Mouse (Mus musculus) thymus, adult 2 months (tissue): ENCODE data around the gene Gfy. TPM values are rescaled to one million over a fixed set of nuclear protein-coding genes. Genes with fewer than 3 reads are reported as not detected.
A peak's percentile ranks its signal among the peaks of the same experiment; 100 is the strongest.

Experiments used
- DNase-seq: peaks from one replicate; pipeline ENCODE4 v3.0.0; 2021
- H3K27ac ChIP-seq: fragments of 200-500 bp; 2 replicates; pipeline ENCODE4 v1.5.1; 2012; ENCODE audit warnings: low read length, control low read depth; ENCODE audit not compliant: control insufficient read depth, insufficient read depth
- H3K27me3 ChIP-seq: fragments of 200-500 bp; 2 replicates; pipeline ENCODE4 v1.6.1; 2012; ENCODE audit warnings: mild to moderate bottlenecking, low read length, moderate library complexity, mixed read lengths; ENCODE audit not compliant: control insufficient read depth, insufficient read depth
- H3K36me3 ChIP-seq: fragments of 200-500 bp; 2 replicates; pipeline ENCODE4 v1.6.1; 2012; ENCODE audit warnings: mild to moderate bottlenecking, low read length, moderate library complexity; ENCODE audit not compliant: control insufficient read depth, insufficient read depth
- H3K4me1 ChIP-seq: fragments of 200-500 bp; replicated peaks from 2 replicates; pipeline ENCODE4 v1.6.1; 2012; ENCODE audit warnings: low read length; ENCODE audit not compliant: control insufficient read depth, insufficient read depth
- H3K4me3 ChIP-seq: fragments of 200-500 bp; 2 replicates; pipeline ENCODE4 v1.5.1; 2012; ENCODE audit warnings: mild to moderate bottlenecking, low read length, control low read depth, moderate library complexity; ENCODE audit not compliant: control insufficient read depth, insufficient read depth
- CTCF ChIP-seq: fragments of 200-500 bp; IDR thresholded peaks from 2 replicates; pipeline ENCODE4 v1.5.1; 2012; ENCODE audit warnings: mild to moderate bottlenecking, control low read depth, low read length, moderate library complexity, borderline replicate concordance; ENCODE audit not compliant: control insufficient read depth, poor library complexity, insufficient read depth; ENCODE audit errors: extremely low read depth
- POLR2A ChIP-seq: fragments of 200-500 bp; IDR thresholded peaks from 2 replicates; pipeline ENCODE4 v1.6.1; 2012; ENCODE audit warnings: mild to moderate bottlenecking, low read length, control low read depth, moderate library complexity; ENCODE audit not compliant: control insufficient read depth, poor library complexity, insufficient read depth; ENCODE audit errors: extremely low read depth
- WGBS: fragments of 180-500 bp; shearing (Covaris S2); methylation state at CpG from one replicate; pipeline ENCODE4 v1.1.7; 2018; 5-methylcytosine and 5-hydroxymethylcytosine counted together
- polyA plus RNA-seq: library from polyadenylated mRNA; depleted of rRNA; stranded (reverse); fragments of >200 nt; gene quantifications from 2 replicates; pipeline ENCODE4 v1.2.3, GENCODE M21; 2012

Gfy gene
- polyA plus RNA-seq, 1 experiment: 0.11 TPM

DNA sequence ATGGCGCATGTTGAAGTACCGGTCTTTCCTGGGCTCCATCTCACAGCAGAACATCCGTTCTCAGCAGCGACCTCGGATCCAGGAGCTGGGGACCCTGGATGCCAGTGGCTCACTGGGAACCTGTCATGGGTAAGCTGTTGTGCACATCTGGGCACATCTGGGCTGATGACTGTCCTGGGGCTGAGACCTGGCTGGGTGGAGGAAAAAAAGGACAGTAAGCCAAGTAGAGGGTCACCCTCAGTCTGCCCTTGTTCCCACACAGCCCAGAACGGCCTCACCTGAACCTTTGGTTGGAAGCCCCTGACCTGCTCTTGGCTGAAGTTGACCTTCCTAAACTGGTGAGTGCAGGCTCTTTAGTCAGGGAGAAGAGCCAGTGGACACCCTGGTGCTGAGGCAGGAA lies 20.4 kb downstream of the Gfy start:
- Histone ChIP-seq H3K36me3 (no peaks in the 10 kb centered on the region), H3K4me1 (peaks cover 11% of the 10 kb centered on the region), H3K27me3 (peaks cover 5% of the 10 kb centered on the region), H3K27ac (no peak overlapping the region), H3K4me3 (no peak overlapping the region)
- no peak for TF ChIP-seq CTCF
- no peak for TF ChIP-seq POLR2A
- 100% methylated on average over 6 of the region's 6 CpGs for WGBS
- DNase-seq: no peak

DNA sequence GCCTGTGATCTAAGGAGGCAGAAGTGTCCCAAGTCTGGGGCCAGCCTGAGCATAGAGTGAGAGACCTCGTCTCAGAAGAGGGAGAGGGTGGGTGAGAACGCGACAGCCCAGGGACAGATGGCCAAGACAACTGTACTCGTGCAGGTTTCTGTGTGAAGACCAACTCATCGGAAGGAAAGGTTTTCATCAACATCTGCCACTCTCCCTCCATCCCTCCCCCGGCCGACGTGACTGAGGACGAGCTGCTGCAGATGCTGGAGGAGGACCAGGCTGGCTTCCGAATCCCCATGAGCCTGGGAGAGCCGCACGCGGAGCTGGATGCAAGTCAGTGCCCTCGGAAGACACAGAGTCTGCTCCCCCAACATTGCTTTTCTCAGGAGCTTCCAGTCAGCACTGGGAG lies 21.9 kb downstream of the Gfy start:
- WGBS: 97% methylated on average over 14 of the region's 14 CpGs
- H3K36me3 ChIP-seq: no peaks in the 10 kb centered on the region

DNA sequence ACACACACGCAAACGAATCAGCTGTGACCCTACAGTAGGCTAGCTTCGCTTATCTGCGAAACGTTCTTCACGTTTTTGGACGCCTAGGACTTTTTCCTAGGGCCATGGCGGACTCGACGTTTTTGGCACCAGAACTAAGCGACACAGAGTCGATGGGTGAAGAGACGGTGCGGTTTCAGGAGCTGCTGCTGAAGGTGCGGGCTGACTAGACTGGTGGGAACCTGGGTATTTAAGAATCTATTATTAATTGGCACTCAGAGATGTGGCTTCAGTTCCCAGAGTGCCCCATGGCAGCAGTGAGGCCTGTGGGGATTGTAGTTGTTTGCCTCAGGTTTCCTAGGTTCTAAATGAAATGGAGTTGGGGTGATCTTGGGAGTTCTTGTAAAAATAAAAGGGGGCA lies 23.2 kb downstream of the Gfy start:
- TF ChIP-seq CTCF (no peak), POLR2A (no peak)
- WGBS: 97% methylated on average over 15 of the region's 15 CpGs

More for the DNA sequence above, 21.9 kb downstream of the Gfy start:
- H3K4me3 ChIP-seq: no peak overlapping the region
- DNase-seq: no peak
- H3K27me3 ChIP-seq: no peaks in the 10 kb centered on the region
- no peak for TF ChIP-seq CTCF
- no peak for TF ChIP-seq POLR2A
- H3K27ac ChIP-seq: no peak overlapping the region
- peaks cover 14% of the 10 kb centered on the region for H3K4me1 ChIP-seq

DNA sequence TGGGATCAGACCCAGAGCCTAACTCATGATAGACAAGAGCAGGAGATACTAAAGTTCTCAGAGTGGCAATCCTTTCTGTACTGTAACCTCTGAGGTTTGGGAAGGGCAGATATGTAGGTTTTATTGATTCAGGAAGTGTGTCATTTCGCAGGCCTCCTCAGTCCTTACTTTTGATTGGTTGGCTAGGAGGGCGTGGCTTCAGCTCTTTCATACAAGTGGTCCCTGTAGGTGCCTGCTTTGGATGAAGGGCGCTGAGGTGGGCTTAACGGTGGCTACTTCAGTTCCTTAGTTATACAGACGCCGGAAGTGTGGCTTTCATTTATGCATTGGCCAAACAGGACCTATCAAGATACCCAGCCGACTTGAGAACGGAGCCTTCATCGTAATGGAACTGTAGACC lies 23.8 kb downstream of the Gfy start:
- Histone ChIP-seq H3K36me3 (no peaks in the 10 kb centered on the region), H3K4me1 (peaks cover 7% of the 10 kb centered on the region), H3K27me3 (no peaks in the 10 kb centered on the region), H3K27ac (no peak overlapping the region), H3K4me3 (no peak overlapping the region)
- TF ChIP-seq POLR2A (no peak), CTCF (no peak)
- no peak for DNase-seq
- 96% methylated on average over 9 of the region's 9 CpGs for WGBS

More for the DNA sequence above, 23.2 kb downstream of the Gfy start:
- Histone ChIP-seq H3K4me3 (no peak overlapping the region), H3K36me3 (no peaks in the 10 kb centered on the region), H3K27ac (no peak overlapping the region), H3K27me3 (no peaks in the 10 kb centered on the region), H3K4me1 (peaks cover 7% of the 10 kb centered on the region)
- no peak for DNase-seq

DNA sequence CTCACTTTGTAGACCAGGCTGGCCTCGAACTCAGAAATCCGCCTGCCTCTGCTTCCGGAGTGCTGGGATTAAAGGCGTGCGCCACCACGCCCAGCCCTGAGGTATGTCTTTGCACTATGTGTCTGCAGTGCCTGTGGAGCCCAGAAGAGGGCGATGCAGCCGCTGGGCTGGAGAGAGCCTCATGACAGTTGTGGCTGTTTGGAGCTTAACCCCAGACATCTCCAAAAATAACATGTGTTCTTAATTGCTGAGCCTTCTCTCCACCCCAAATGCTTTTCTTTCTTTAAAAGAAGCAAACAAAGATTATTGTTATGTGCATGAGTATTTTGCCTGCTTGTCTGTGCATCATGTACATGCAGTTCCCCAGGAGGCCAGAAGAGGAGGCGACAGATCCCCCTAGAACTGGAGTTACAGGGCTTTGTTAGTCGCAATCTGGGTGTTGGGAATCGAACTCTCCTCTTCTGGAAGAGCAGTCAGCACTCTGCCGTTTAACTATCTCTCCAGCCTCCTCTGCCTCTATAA lies 24.3 kb downstream of the Gfy start:
- peaks cover 7% of the 10 kb centered on the region for H3K4me1 ChIP-seq
- no peak overlapping the region for H3K4me3 ChIP-seq
- TF ChIP-seq CTCF (0 out of 2 replicates have a peak, but pooled peaks have one; percentile 27), POLR2A (no peak)
- no peak overlapping the region for H3K27ac ChIP-seq
- DNase-seq: peak; percentile 56
- 86% methylated on average over 12 of the region's 12 CpGs for WGBS
- H3K27me3 ChIP-seq: no peaks in the 10 kb centered on the region
- no peaks in the 10 kb centered on the region for H3K36me3 ChIP-seq

DNA sequence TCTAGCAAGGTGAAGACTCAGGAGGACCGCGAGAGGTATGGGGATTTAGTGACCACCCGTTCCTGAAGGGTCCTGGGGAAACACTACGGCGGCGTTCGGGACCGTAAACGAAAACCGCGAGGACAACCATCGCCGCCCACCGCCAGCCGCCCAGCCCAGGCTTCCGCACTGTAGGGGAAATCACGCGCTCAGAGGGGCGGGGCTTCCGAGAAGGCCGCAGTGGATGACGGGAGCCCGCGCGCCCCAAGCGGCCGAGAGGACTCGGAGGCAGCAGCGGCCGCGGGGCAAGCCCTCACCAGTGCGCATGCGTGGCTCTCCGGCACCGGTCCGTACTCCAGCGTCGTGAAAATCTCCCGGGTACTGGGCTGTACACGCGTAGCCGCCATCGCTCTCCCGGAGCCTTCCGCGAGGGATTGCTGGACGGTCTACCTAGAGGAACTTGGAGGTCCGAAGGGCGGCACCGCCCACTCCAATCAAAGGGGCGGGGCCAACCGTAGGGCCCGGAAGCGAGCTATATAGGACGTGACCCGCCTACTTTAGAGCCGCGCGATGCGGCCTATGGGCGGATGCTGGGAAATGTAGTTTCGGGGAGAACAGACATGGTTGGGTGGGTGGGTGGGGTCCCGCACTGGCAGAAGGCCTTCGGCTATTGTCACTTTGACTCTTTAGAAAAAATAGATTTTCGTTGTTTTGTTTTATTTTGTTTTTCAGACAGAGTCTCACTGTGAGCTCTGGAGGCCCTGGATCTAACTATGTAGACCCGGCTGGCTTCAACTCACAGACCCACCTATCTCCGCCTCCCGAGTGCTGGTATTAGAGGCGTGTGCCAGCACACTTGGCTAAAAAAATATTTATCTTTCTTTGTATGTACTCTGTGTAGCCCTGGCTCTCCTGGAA lies 25.0 kb downstream of the Gfy start, which contains the start of the genes Pih1d1 and Aldh16a1:
Gene Pih1d1 (plus strand): TSS at position 208 of the 897 bp plus-strand sequence.
Gene Aldh16a1 (minus strand): TSS at position 489 of the 897 bp plus-strand sequence.
- 3% methylated on average over 69 of the region's 69 CpGs for WGBS
- Histone ChIP-seq H3K4me1 (peaks cover 7% of the 10 kb centered on the region), H3K4me3 (peak within 1 kb of the TSS; percentile 85), H3K27ac (peak within 1 kb of the TSS; percentile 61), H3K27me3 (no peaks in the 10 kb centered on the region), H3K36me3 (no peaks in the 10 kb centered on the region)
- peak; percentile 97 for DNase-seq
- TF ChIP-seq POLR2A (peak; percentile 99), CTCF (peak; percentile 86; the same call in 1 of the 2 replicates)
